Mouse (Mus musculus) heart, embryonic 10.5 days (tissue): Measurements from ENCODE around the gene Pole2. TPM values are rescaled to one million over a fixed set of nuclear protein-coding genes. Genes with fewer than 3 reads are reported as not detected.
"Not testable (repeated sequence)": the region's sequence is repeated elsewhere in the genome, so short reads cannot be mapped to it uniquely, and the experiment has no call there.

Experiments
- DNase-seq: peaks from one replicate; pipeline ENCODE4 v3.0.0-alpha.2; 2017; ENCODE audit warnings: low spot score
- H3K27ac ChIP-seq: fragments of 300-500 bp; sonication (generic); 2 replicates; pipeline ENCODE4 v1.5.1; 2016; ENCODE audit warnings: mild to moderate bottlenecking
- H3K27me3 ChIP-seq: fragments of 300-500 bp; sonication (generic); 2 replicates; pipeline ENCODE4 v1.6.1; 2016; ENCODE audit warnings: mild to moderate bottlenecking; ENCODE audit not compliant: poor library complexity, insufficient read depth, severe bottlenecking
- H3K36me3 ChIP-seq: fragments of 300-500 bp; sonication (generic); 2 replicates; pipeline ENCODE4 v1.6.1; 2016; ENCODE audit warnings: mild to moderate bottlenecking, moderate library complexity
- H3K4me1 ChIP-seq: fragments of 300-500 bp; sonication (generic); 2 replicates; pipeline ENCODE4 v1.6.1; 2016; ENCODE audit warnings: mild to moderate bottlenecking
- H3K4me3 ChIP-seq: fragments of 300-500 bp; sonication (generic); 2 replicates; pipeline ENCODE4 v1.5.1; 2016; ENCODE audit warnings: mild to moderate bottlenecking, moderate library complexity
- H3K9me3 ChIP-seq: fragments of 300-500 bp; sonication (generic); 2 replicates; pipeline ENCODE4 v1.6.1; 2016; ENCODE audit warnings: mild to moderate bottlenecking, moderate library complexity
- WGBS: fragments of 180-500 bp; shearing (Covaris S2); methylation state at CpG from one replicate; pipeline ENCODE4 v1.1.7; 2016; 5-methylcytosine and 5-hydroxymethylcytosine counted together
- polyA plus RNA-seq: library from polyadenylated mRNA; unstranded; fragments of >200 nt; fragmentation: Nextera tagmentation; extraction: Ambion mirVana; gene quantifications from 2 replicates; pipeline ENCODE4 v1.2.1, GENCODE M21; 2016

Pole2 gene
- polyA plus RNA-seq, 1 experiment from 2014 or later, result 28.7 TPM

GRCm38 (mm10) chr12:69184342-69185295 is 43.4 kb downstream of the Pole2 start:
- 2% methylated on average over 86 of the region's 86 CpGs for WGBS
- H3K4me3 ChIP-seq, result peak overlapping the region; percentile 90
- peak overlapping the region; percentile 97 for H3K27ac ChIP-seq
- no peaks in the 10 kb centered on the region for H3K27me3 ChIP-seq
- H3K9me3 ChIP-seq, result no peaks in the 10 kb centered on the region
- peaks cover 10% of the 10 kb centered on the region; the same call in 1 of the 2 replicates for H3K4me1 ChIP-seq
- DNase-seq, result peak; percentile 82
- peaks cover 32% of the 10 kb centered on the region for H3K36me3 ChIP-seq

GRCm38 (mm10) chr12:69183583-69184308 is 44.2 kb downstream of the Pole2 start, which contains the start of the genes Rpl36al and Mgat2:
Gene Rpl36al (minus strand): TSS chr12:69184083.
Gene Mgat2 (plus strand): TSS chr12:69184157.
- Histone ChIP-seq H3K9me3 (no peaks in the 10 kb centered on the region), H3K27me3 (no peaks in the 10 kb centered on the region), H3K4me3 (peak within 1 kb of the TSS; percentile 90), H3K36me3 (peaks cover 29% of the 10 kb centered on the region), H3K27ac (peak within 1 kb of the TSS; percentile 97), H3K4me1 (peaks cover 10% of the 10 kb centered on the region; the same call in 1 of the 2 replicates)
- WGBS, result under 1% methylated on average over 84 of the region's 84 CpGs
- peak; percentile 98 for DNase-seq

- peaks cover 29% of the 10 kb centered on the region for H3K36me3 ChIP-seq
- peaks cover 10% of the 10 kb centered on the region; the same call in 1 of the 2 replicates for H3K4me1 ChIP-seq
- no peaks in the 10 kb centered on the region for H3K9me3 ChIP-seq
- H3K4me3 ChIP-seq, result no peak overlapping the region
- H3K27me3 ChIP-seq, result no peaks in the 10 kb centered on the region
- WGBS, result 83% methylated on average over 4 of the region's 4 CpGs
- no peak for DNase-seq
- H3K27ac ChIP-seq, result no peak overlapping the region
These were observed 46.2 kb downstream of the Pole2 start for GRCm38 (mm10) chr12:69181800-69182199.

GRCm38 (mm10) chr12:69179371-69179770 is 48.6 kb downstream of the Pole2 start:
- H3K36me3 ChIP-seq, result peaks cover 52% of the 10 kb centered on the region
- no peak for DNase-seq
- no peaks in the 10 kb centered on the region for H3K27me3 ChIP-seq
- H3K4me1 ChIP-seq, result no peaks in the 10 kb centered on the region
- H3K27ac ChIP-seq, result no peak overlapping the region
- H3K9me3 ChIP-seq, result no peaks in the 10 kb centered on the region
- WGBS, result 64% methylated on average over 12 of the region's 12 CpGs
- no peak overlapping the region for H3K4me3 ChIP-seq

- peaks cover 60% of the 10 kb centered on the region for H3K36me3 ChIP-seq
- no peaks in the 10 kb centered on the region for H3K9me3 ChIP-seq
- no peak overlapping the region for H3K27ac ChIP-seq
- WGBS, result 84% methylated on average over 3 of the region's 3 CpGs
- DNase-seq, result no peak
- no peaks in the 10 kb centered on the region for H3K4me1 ChIP-seq
- H3K4me3 ChIP-seq, result no peak overlapping the region
- no peaks in the 10 kb centered on the region for H3K27me3 ChIP-seq
These were observed 50.5 kb downstream of the Pole2 start for GRCm38 (mm10) chr12:69177526-69177925.

- Histone ChIP-seq H3K27ac (no peak overlapping the region), H3K4me3 (no peak overlapping the region), H3K36me3 (peaks cover 51% of the 10 kb centered on the region), H3K27me3 (no peaks in the 10 kb centered on the region), H3K4me1 (no peaks in the 10 kb centered on the region), H3K9me3 (no peaks in the 10 kb centered on the region)
- no peak for DNase-seq
- 89% methylated on average over 3 of the region's 3 CpGs for whole genome bisulfite sequencing
These were observed 52.0 kb downstream of the Pole2 start for GRCm38 (mm10) chr12:69175975-69176374.

GRCm38 (mm10) chr12:69171307-69171706 is 56.7 kb downstream of the Pole2 start:
- peaks cover 31% of the 10 kb centered on the region for H3K36me3 ChIP-seq
- peaks cover 14% of the 10 kb centered on the region for H3K4me1 ChIP-seq
- no peak overlapping the region for H3K4me3 ChIP-seq
- no peak for DNase-seq
- H3K27ac ChIP-seq, result no peak overlapping the region
- WGBS, result 86% methylated on average over 2 of the region's 2 CpGs
- H3K27me3 ChIP-seq, result no peaks in the 10 kb centered on the region
- no peaks in the 10 kb centered on the region for H3K9me3 ChIP-seq

GRCm38 (mm10) chr12:69168461-69169106 is 59.4 kb downstream of the Pole2 start, which contains the start of gene Lrr1:
Gene Lrr1 (plus strand): TSS chr12:69168814.
- WGBS, result 0% methylated on average over 40 of the region's 40 CpGs
- Histone ChIP-seq H3K4me1 (peaks cover 14% of the 10 kb centered on the region), H3K9me3 (no peaks in the 10 kb centered on the region), H3K27ac (peak within 1 kb of the TSS; percentile 98), H3K4me3 (peak within 1 kb of the TSS; percentile 91), H3K27me3 (no peaks in the 10 kb centered on the region), H3K36me3 (peaks cover 11% of the 10 kb centered on the region; the same call in 1 of the 2 replicates)
- DNase-seq, result peak; percentile 94

GRCm38 (mm10) chr12:69167656-69168460 is 60.1 kb downstream of the Pole2 start:
- Histone ChIP-seq H3K4me3 (peak overlapping the region; percentile 91), H3K36me3 (peaks cover 4% of the 10 kb centered on the region; the same call in 1 of the 2 replicates), H3K27ac (peak overlapping the region; percentile 98), H3K4me1 (peaks cover 14% of the 10 kb centered on the region), H3K27me3 (no peaks in the 10 kb centered on the region), H3K9me3 (no peaks in the 10 kb centered on the region)
- 9% methylated on average over 18 of the region's 18 CpGs for WGBS
- no peak for DNase-seq

GRCm38 (mm10) chr12:69166861-69167581 is 61.0 kb downstream of the Pole2 start:
- not testable (repeated sequence) for H3K4me3 ChIP-seq, H3K36me3 ChIP-seq, H3K9me3 ChIP-seq, H3K27ac ChIP-seq, H3K27me3 ChIP-seq, DNase-seq
- WGBS, result 64% methylated on average over 8 of the region's 8 CpGs
- H3K4me1 ChIP-seq, result peaks cover 14% of the 10 kb centered on the region

- WGBS, result 58% methylated on average over 3 of the region's 3 CpGs
These were observed 63.1 kb downstream of the Pole2 start for GRCm38 (mm10) chr12:69164904-69165303.

More at GRCm38 (mm10) chr12:69164904-69165303, 63.1 kb downstream of the Pole2 start:
- Histone ChIP-seq H3K27me3 (no peaks in the 10 kb centered on the region), H3K27ac (no peak overlapping the region), H3K9me3 (no peaks in the 10 kb centered on the region), H3K4me3 (no peak overlapping the region), H3K4me1 (peaks cover 12% of the 10 kb centered on the region), H3K36me3 (no peaks in the 10 kb centered on the region)
- DNase-seq, result no peak
